Mouse (Mus musculus) hindbrain, embryonic 12.5 days (tissue): ENCODE data around the gene Ofcc1. TPM values are rescaled to one million over a fixed set of nuclear protein-coding genes. Genes with fewer than 3 reads are reported as not detected.

ENCODE experiments used
- ATAC-seq: fragments of 200-750 bp; cut with Nextera tagmentation; 2 replicates; pipeline ENCODE4 v1.8.0; 2017; ENCODE audit warnings: moderate TSS enrichment; ENCODE audit not compliant: low FRiP score
- H3K27ac ChIP-seq: fragments of 300-500 bp; sonication (generic); 2 replicates; pipeline ENCODE4 v1.5.1; 2016; ENCODE audit warnings: mild to moderate bottlenecking
- H3K27me3 ChIP-seq: fragments of 300-500 bp; sonication (generic); 2 replicates; pipeline ENCODE4 v1.6.1; 2016; ENCODE audit warnings: mild to moderate bottlenecking
- H3K36me3 ChIP-seq: fragments of 300-500 bp; sonication (generic); 2 replicates; pipeline ENCODE4 v1.6.1; 2016; ENCODE audit warnings: mild to moderate bottlenecking
- H3K4me1 ChIP-seq: fragments of 300-500 bp; sonication (generic); 2 replicates; pipeline ENCODE4 v1.6.1; 2016
- H3K4me2 ChIP-seq: fragments of 300-500 bp; sonication (generic); replicated peaks from 2 replicates; pipeline ENCODE4 v1.6.1; 2016; ENCODE audit warnings: mild to moderate bottlenecking
- H3K4me3 ChIP-seq: fragments of 300-500 bp; sonication (generic); 2 replicates; pipeline ENCODE4 v1.5.1; 2016; ENCODE audit warnings: mild to moderate bottlenecking
- H3K9ac ChIP-seq: fragments of 300-500 bp; sonication (generic); 2 replicates; pipeline ENCODE4 v1.6.1; 2016; ENCODE audit warnings: mild to moderate bottlenecking, moderate library complexity
- H3K9me3 ChIP-seq: fragments of 300-500 bp; sonication (generic); replicated peaks from 2 replicates; pipeline ENCODE4 v1.6.1; 2016; ENCODE audit warnings: mild to moderate bottlenecking
- WGBS: fragments of 180-500 bp; shearing (Covaris S2); methylation state at CpG from one replicate; pipeline ENCODE4 v1.1.7; 2016; 5-methylcytosine and 5-hydroxymethylcytosine counted together
- polyA plus RNA-seq: library from polyadenylated mRNA; unstranded; fragments of >200 nt; fragmentation: Nextera tagmentation; extraction: Ambion mirVana; gene quantifications from 2 replicates; pipeline ENCODE4 v1.2.1, GENCODE M21; 2016

The Ofcc1 gene
- polyA plus RNA-seq, 1 experiment from 2014 or later: not detected

DNA sequence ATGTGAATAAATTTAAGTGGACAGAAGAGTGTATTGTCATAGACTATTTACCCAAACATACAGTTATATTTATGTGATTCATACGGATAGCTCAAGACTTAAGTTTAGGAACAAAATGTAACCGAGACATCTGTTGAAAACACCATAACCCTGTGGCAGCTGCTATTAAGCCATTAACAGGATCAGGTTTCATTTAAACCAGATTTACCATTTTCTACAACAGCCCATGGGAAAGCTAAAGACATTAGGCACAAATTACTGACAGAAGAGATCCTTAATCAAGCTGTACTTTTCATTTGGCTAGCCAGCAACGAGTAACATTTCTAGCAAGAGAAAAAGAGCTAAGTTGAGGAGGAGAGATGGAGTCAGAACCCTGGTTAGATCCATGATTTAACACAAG lies 179.5 kb downstream of the Ofcc1 start:
- Histone ChIP-seq H3K27ac (no peak overlapping the region), H3K27me3 (no peaks in the 10 kb centered on the region), H3K36me3 (no peaks in the 10 kb centered on the region), H3K4me3 (no peak overlapping the region), H3K9me3 (no peaks in the 10 kb centered on the region), H3K4me2 (no peak overlapping the region), H3K4me1 (no peaks in the 10 kb centered on the region), H3K9ac (no peak overlapping the region)
- WGBS: 74% methylated on average over 3 of the region's 3 CpGs
- no peak for ATAC-seq

DNA sequence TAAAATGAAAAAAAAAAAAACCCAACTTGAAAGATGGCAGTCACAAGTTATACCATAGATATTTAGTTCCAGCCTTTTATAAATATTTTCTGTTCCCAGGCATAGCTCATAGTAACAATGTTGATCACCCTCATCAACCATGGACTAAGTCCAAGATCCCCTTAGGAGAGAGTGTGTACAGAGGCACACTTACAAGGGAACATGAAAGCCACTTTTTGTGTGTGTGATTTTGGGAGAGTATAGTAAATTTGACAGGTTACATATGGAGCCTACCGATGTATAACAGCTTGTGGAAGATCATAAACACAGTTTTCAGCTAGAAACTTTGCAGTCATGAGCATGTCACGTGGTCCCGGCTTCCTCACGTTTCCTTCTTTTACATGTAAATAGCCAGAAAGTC lies 189.5 kb downstream of the Ofcc1 start:
- H3K27me3 ChIP-seq: no peaks in the 10 kb centered on the region
- no peak overlapping the region for H3K27ac ChIP-seq
- H3K4me2 ChIP-seq: no peak overlapping the region
- WGBS: 94% methylated on average over 4 of the region's 4 CpGs
- no peak overlapping the region for H3K4me3 ChIP-seq
- H3K9me3 ChIP-seq: no peaks in the 10 kb centered on the region
- ATAC-seq: no peak
- H3K4me1 ChIP-seq: no peaks in the 10 kb centered on the region
- no peaks in the 10 kb centered on the region for H3K36me3 ChIP-seq
- H3K9ac ChIP-seq: no peak overlapping the region

DNA sequence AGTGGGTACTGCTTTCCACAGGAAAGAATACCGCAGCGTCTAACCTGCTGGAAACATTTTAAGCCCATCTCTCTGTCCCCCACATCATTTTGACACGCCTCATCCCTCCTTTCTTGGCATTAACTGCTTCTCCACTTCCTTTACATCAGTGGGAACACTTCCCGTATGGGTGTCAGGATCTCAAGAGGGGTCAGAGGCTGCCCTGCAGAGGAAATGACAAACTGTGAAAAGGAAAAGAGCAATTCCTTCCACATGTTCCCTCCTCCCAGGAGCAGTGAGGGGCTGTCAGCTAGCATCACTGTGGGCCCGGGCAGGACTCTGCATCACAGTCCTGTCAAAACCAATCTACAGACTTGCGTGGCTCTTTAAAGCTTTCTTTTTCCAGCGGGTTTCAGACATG lies 193.4 kb downstream of the Ofcc1 start:
- H3K9me3 ChIP-seq: no peaks in the 10 kb centered on the region
- no peak for ATAC-seq

DNA sequence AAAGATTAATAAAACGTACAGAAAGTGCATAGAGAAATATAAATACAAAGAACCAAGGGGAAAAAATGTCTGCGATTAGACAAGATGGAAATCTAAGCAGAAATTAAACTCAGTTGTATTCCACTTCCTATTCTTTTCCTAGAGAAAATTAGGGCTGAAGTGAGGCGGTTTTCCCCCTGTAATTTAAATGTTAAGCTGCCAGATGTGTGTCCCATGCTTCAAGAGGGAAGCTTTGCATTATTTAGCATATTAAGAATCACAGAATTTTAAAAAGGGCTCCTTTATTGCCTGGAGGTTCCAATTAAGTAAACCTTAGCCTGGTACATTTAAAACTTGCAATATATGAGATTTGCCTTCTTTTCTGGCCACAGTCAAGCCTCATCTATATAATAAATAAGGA lies 205.8 kb downstream of the Ofcc1 start:
- Histone ChIP-seq H3K9me3 (no peaks in the 10 kb centered on the region), H3K27ac (no peak overlapping the region), H3K4me2 (no peak overlapping the region), H3K4me3 (no peak overlapping the region), H3K4me1 (no peaks in the 10 kb centered on the region), H3K36me3 (no peaks in the 10 kb centered on the region), H3K27me3 (no peaks in the 10 kb centered on the region), H3K9ac (no peak overlapping the region)
- no peak for ATAC-seq
- 64% methylated on average over 3 of the region's 3 CpGs for WGBS

More for the DNA sequence above, 193.4 kb downstream of the Ofcc1 start:
- Histone ChIP-seq H3K4me3 (no peak overlapping the region), H3K27ac (no peak overlapping the region), H3K4me2 (no peak overlapping the region), H3K36me3 (no peaks in the 10 kb centered on the region), H3K27me3 (no peaks in the 10 kb centered on the region), H3K9ac (no peak overlapping the region), H3K4me1 (no peaks in the 10 kb centered on the region)
- 62% methylated on average over 7 of the region's 7 CpGs for WGBS

DNA sequence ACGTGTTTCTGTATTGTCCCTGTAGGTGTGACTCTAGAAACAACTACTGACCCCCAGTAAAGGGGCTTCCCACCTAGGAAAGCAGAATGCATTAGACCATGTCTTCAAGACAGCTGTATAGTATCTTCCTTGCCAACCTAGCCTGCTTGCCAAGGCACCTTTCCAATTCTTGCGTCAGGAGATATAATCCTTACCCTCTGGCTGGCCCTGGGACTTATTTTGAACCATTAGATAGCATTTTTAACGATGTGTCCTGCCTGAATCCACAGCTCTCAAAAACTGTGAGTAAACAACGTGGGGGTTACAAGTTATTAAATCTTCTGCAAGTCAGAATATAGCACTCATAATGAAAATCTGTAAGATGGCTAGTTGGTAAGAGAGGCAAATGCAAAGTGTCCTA lies 221.3 kb downstream of the Ofcc1 start:
- H3K36me3 ChIP-seq: no peaks in the 10 kb centered on the region
- no peaks in the 10 kb centered on the region for H3K9me3 ChIP-seq
- no peak overlapping the region for H3K27ac ChIP-seq
- H3K4me2 ChIP-seq: no peak overlapping the region
- no peak overlapping the region for H3K9ac ChIP-seq
- WGBS: 92% methylated on average over 4 of the region's 4 CpGs
- H3K27me3 ChIP-seq: no peaks in the 10 kb centered on the region
- no peaks in the 10 kb centered on the region for H3K4me1 ChIP-seq
- no peak overlapping the region for H3K4me3 ChIP-seq
- ATAC-seq: no peak

DNA sequence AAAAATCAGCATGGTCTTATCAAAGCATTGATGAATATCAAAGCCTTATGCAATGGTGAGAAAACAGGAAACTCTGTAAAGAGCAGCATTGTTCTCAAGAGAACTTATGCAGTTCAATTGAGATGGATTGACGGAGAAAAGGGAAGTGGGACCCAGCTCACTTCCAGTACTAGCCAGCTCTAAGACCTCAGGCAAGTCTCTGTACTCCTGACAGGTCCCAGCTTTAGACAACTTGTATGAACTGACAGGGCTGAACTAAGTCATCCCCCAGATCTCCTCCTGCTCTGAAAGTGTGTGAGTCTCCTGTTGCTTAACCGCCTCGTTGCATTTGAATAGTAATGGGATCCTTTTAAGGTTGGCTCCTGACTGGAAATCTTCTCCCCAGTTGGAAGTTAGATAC lies 225.2 kb downstream of the Ofcc1 start:
- H3K27me3 ChIP-seq: no peaks in the 10 kb centered on the region
- no peaks in the 10 kb centered on the region for H3K9me3 ChIP-seq
- ATAC-seq: no peak
- no peaks in the 10 kb centered on the region for H3K36me3 ChIP-seq
- 40% methylated on average over 3 of the region's 3 CpGs for WGBS
- no peak overlapping the region for H3K4me2 ChIP-seq
- no peaks in the 10 kb centered on the region for H3K4me1 ChIP-seq
- no peak overlapping the region for H3K27ac ChIP-seq
- H3K4me3 ChIP-seq: no peak overlapping the region
- H3K9ac ChIP-seq: no peak overlapping the region

DNA sequence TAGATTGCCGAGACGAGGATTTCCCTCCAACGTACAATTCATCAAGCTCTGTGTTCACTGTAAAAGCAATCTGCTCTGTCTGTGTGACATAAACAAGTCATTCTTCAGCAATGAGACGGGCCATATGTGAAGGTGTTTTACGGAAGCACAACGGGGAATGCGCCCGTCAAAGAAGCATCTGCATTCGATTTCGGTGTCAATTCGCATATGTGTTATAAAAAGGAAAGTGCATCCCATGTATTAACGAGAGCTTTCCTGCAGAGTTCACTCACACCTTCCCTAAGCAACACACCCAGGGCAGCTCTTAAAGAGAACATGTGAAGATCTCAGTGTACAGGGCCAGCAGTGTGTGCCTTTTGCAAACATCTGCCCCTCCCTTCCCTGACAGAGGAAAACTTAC lies 225.6 kb downstream of the Ofcc1 start:
- Histone ChIP-seq H3K9ac (no peak overlapping the region), H3K4me1 (no peaks in the 10 kb centered on the region), H3K4me2 (no peak overlapping the region), H3K27ac (no peak overlapping the region), H3K36me3 (no peaks in the 10 kb centered on the region), H3K27me3 (no peaks in the 10 kb centered on the region), H3K4me3 (no peak overlapping the region), H3K9me3 (no peaks in the 10 kb centered on the region)
- WGBS: 77% methylated on average over 12 of the region's 12 CpGs
- no peak for ATAC-seq

DNA sequence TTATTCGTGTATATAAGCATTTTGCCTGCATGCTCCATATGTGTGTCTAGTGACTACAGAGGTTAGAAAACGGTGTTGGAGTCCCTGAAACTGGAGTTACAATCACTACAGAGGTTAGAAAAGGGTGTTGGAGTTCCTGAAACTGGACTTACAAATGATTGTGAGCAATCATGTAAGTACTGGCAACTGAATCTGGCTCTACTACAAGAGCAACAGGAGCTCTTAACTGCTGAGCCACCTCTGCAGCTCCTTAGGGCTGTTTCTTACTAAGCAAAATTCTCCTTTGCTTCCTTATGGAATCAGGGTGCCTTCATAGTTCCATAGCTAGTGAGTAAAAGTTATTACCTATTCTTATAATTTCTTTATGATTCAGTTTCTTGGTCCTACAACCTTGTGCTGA lies 237.4 kb downstream of the Ofcc1 start:
- no peak overlapping the region for H3K27ac ChIP-seq
- H3K27me3 ChIP-seq: no peaks in the 10 kb centered on the region
- no peak overlapping the region for H3K4me2 ChIP-seq
- no peak overlapping the region for H3K9ac ChIP-seq
- no peak for ATAC-seq
- no peaks in the 10 kb centered on the region for H3K4me1 ChIP-seq
- no peaks in the 10 kb centered on the region for H3K36me3 ChIP-seq
- 83% methylated on average over 2 of the region's 2 CpGs for WGBS
- H3K4me3 ChIP-seq: no peak overlapping the region
- H3K9me3 ChIP-seq: no peaks in the 10 kb centered on the region

DNA sequence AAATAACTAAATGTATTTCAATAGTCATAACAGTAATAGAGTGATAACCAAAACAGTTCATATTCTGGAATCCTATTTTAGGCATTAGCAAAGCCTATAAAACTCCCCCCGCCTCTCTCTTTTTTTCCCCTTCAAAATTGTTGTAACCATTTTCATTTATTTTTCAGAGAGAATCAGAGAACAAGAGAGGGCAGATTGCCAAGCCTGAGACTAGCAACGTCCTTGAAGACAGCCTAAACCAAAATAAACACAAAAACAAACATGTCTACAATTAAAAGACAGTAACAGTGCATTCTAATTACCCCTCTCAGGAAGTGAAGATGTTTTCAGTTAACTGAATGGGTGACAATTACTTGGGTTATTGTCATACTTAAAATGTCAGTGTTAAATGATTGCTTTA lies 248.9 kb downstream of the Ofcc1 start:
- no peaks in the 10 kb centered on the region for H3K4me1 ChIP-seq
- ATAC-seq: no peak
- H3K4me3 ChIP-seq: no peak overlapping the region
- H3K27me3 ChIP-seq: no peaks in the 10 kb centered on the region
- no peak overlapping the region for H3K4me2 ChIP-seq
- no peak overlapping the region for H3K27ac ChIP-seq
- WGBS: 67% methylated on average over 2 of the region's 2 CpGs
- H3K36me3 ChIP-seq: no peaks in the 10 kb centered on the region
- no peaks in the 10 kb centered on the region for H3K9me3 ChIP-seq
- H3K9ac ChIP-seq: no peak overlapping the region

DNA sequence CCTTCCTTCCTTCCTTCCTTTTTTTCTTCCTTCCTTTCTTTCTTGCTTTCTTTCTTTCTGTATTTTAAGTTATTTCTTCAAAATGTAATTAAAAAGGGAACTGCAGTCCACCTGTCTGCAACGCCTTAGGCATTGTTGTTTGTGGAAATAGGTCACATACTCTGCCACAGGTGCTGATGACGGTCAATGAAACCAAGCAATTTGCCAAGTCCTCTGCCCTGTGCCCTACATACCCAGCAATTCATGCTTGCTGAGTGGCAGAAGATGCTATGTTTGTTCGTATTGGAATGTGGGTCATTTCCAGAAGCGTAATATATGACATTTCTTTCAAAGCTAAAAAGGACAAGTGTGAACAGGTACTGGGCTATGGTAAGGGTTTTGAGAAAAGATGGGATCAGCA lies 285.0 kb downstream of the Ofcc1 start:
- H3K9me3 ChIP-seq: no peaks in the 10 kb centered on the region
- no peak overlapping the region for H3K4me3 ChIP-seq
- H3K36me3 ChIP-seq: no peaks in the 10 kb centered on the region
- no peak overlapping the region for H3K9ac ChIP-seq
- H3K27me3 ChIP-seq: no peaks in the 10 kb centered on the region
- 93% methylated on average over 4 of the region's 4 CpGs for WGBS
- ATAC-seq: no peak
- H3K27ac ChIP-seq: no peak overlapping the region
- H3K4me1 ChIP-seq: no peaks in the 10 kb centered on the region
- H3K4me2 ChIP-seq: no peak overlapping the region

DNA sequence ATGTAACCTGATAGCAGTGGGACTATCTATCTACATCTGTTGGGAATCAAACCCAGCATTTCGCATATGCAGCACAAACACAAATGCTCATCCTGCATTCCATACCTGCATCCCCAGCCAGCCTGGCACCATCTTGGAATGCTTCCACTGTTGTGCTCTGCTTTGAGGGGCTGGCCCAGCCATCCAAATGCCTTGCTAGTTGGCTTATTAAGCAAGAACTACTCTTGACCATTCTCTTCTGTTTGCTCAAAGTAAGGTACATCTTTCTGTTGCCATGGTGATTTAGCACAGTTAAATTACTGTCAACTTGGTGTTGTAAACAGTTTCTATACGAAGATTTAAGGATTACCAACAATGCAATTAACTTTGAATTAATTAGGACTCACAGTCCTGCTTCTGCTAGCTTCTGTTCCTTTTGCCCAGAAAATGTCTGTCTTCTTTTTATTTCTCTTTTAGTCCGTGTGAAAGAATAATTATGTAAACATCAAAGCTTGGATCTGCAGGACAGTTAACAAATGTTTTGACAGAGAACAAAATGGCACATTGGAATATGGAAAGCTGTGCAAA lies 286.3 kb downstream of the Ofcc1 start:
- ATAC-seq: no peak
- 65% methylated on average over 3 of the region's 3 CpGs for WGBS
- Histone ChIP-seq H3K9me3 (no peaks in the 10 kb centered on the region), H3K36me3 (no peaks in the 10 kb centered on the region), H3K27me3 (no peaks in the 10 kb centered on the region), H3K4me1 (no peaks in the 10 kb centered on the region), H3K9ac (no peak overlapping the region), H3K27ac (no peak overlapping the region), H3K4me3 (no peak overlapping the region), H3K4me2 (no peak overlapping the region)

DNA sequence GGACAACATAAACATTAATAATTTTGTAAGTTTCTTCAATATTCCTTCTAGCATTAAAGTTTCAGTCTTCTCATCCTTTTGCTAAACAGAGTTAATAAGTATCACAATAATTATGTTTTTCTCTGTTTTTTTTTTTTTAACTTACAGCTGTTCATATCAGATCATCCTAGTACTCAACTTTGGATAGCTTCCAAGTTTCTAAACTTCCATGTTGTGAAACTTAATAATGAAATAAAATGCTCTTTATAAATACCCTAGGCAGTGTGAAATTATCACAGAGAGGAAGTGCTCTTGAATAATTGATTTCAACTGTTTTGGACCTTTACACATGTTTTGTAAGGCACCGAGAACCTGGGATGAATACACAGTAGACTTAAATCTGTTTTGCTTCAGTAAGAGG lies 291.2 kb downstream of the Ofcc1 start:
- ATAC-seq: no peak

DNA sequence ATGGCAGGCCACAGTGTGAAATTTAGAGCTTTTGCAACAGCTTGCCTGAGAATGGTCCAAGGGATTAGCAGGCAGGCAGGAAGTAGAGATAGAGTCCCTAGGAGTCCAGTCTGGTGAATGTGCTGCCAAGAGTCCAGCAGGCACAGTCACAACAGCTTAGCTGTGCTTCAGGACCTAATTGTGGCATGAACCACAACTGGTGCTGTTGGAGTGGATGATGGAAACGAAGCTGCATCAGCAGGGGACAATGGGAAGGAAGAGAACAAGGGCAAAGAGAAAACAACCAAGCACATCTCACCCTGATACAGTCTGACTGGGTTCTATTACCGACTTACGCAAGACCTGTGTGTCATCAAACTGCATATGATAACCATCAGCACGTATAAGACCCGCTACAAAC lies 300.0 kb downstream of the Ofcc1 start:
- 86% methylated on average over 5 of the region's 5 CpGs for WGBS
- no peak for ATAC-seq
- no peaks in the 10 kb centered on the region for H3K36me3 ChIP-seq
- H3K4me2 ChIP-seq: no peak overlapping the region
- H3K27ac ChIP-seq: no peak overlapping the region
- H3K4me1 ChIP-seq: no peaks in the 10 kb centered on the region
- H3K9me3 ChIP-seq: no peaks in the 10 kb centered on the region
- no peaks in the 10 kb centered on the region for H3K27me3 ChIP-seq
- H3K9ac ChIP-seq: no peak overlapping the region
- no peak overlapping the region for H3K4me3 ChIP-seq

More for the DNA sequence above, 291.2 kb downstream of the Ofcc1 start:
- no peak overlapping the region for H3K9ac ChIP-seq
- 81% methylated on average over 1 of the region's 1 CpGs for WGBS
- no peak overlapping the region for H3K4me3 ChIP-seq
- H3K4me2 ChIP-seq: no peak overlapping the region
- H3K27me3 ChIP-seq: no peaks in the 10 kb centered on the region
- no peaks in the 10 kb centered on the region for H3K9me3 ChIP-seq
- no peaks in the 10 kb centered on the region for H3K36me3 ChIP-seq
- no peak overlapping the region for H3K27ac ChIP-seq
- no peaks in the 10 kb centered on the region for H3K4me1 ChIP-seq
